Mouse (Mus musculus): Measurements from ENCODE around the gene Rora. TPM values are rescaled to one million over a fixed set of nuclear protein-coding genes. Genes with fewer than 3 reads are reported as not detected.

Gene Rora
- polyA plus RNA-seq, 1 experiment: 24.1 TPM

DNA sequence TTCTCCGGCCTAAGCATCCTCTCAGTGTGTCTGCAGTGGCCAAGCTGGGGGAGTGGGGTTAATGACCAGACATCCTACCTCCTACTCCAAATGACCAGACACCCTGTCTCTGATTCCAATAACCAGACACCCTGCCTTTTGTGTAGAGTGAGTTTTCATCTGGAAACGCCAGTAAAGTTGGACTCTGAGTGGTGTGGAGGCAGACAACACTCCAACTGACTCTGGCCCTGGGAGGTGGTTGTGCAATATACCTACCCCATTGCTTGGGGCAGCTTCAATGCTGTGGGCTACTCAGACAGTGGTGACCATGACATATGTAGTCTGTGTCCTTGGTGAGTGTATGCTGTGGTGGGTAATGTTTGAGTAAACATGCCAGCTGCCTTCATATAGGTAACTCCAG lies 645.9 kb downstream of the Rora start:
- Histone ChIP-seq H3K4me1 (ENCODE audit: control insufficient read depth, insufficient read depth, low read length) (peaks cover 5% of the 10 kb centered on the region), H3K27ac (ENCODE audit: control insufficient read depth, insufficient read depth, low read depth, low read length) (peak overlapping the region; percentile 21; the same call in 1 of the 2 replicates), H3K27me3 (ENCODE audit: control insufficient read depth, insufficient read depth, low read length) (no peaks in the 10 kb centered on the region), H3K36me3 (ENCODE audit: control insufficient read depth, insufficient read depth, low read length) (no peaks in the 10 kb centered on the region), H3K4me3 (ENCODE audit: control insufficient read depth, low read depth, low read length) (no peak overlapping the region)
- TF ChIP-seq CTCF (IDR thresholded peaks at IDR 0.05; ENCODE audit: control insufficient read depth, insufficient read depth, insufficient replicate concordance, low read depth, low read length): no peak
- no peak for TF ChIP-seq POLR2A (IDR thresholded peaks at IDR 0.05; ENCODE audit: control insufficient read depth, low read depth, low read length)

DNA sequence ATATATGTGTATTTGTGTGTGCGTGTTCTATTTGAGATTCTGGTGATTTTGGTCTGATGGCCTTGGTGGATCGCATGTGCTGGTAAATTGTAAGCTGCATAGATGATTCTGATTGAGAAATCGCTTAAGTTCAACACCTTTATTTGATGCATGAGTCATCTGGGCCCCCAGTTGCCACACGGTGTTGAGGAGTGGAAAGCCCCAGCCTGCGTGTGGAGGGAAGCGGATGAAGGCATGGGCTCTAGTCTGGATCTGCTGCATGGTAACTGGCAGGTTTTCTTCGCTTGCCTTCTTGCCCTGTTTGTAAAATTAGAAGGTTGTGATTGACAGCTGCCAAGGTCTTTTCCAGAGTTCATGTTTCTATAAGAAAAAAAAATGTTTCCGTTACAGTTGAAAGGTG lies 646.7 kb downstream of the Rora start:
- Histone ChIP-seq H3K27me3 (ENCODE audit: control insufficient read depth, insufficient read depth, low read length) (no peaks in the 10 kb centered on the region), H3K4me1 (ENCODE audit: control insufficient read depth, insufficient read depth, low read length) (peaks cover 5% of the 10 kb centered on the region), H3K36me3 (ENCODE audit: control insufficient read depth, insufficient read depth, low read length) (no peaks in the 10 kb centered on the region), H3K4me3 (ENCODE audit: control insufficient read depth, low read depth, low read length) (no peak overlapping the region), H3K27ac (ENCODE audit: control insufficient read depth, insufficient read depth, low read depth, low read length) (no peak overlapping the region)
- no peak for TF ChIP-seq POLR2A (IDR thresholded peaks at IDR 0.05; ENCODE audit: control insufficient read depth, low read depth, low read length)

DNA sequence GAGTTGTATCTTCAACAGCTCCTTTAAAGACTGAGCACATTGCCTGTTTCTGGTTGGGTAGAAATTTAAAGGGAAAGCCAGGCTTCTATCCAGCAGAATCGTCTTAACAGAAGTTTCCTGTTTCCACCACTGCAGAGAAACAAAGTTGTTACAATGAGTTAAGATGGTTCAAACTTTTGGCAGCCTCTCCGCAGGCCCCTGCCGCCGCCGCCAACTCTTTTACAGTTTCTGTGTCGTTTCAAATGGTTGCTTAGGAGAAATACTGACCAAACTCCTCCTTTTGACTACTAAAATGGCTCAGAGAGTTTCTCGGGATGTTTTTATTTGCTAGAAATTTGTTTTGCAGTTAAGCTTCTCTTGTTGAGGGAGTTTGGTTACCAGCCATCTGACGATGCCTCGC lies 647.9 kb downstream of the Rora start:
- no peak overlapping the region for H3K27ac ChIP-seq (ENCODE audit: control insufficient read depth, insufficient read depth, low read depth, low read length)
- no peak overlapping the region for H3K4me3 ChIP-seq (ENCODE audit: control insufficient read depth, low read depth, low read length)
- no peaks in the 10 kb centered on the region for H3K27me3 ChIP-seq (ENCODE audit: control insufficient read depth, insufficient read depth, low read length)
- peaks cover 5% of the 10 kb centered on the region for H3K4me1 ChIP-seq (ENCODE audit: control insufficient read depth, insufficient read depth, low read length)
- no peaks in the 10 kb centered on the region for H3K36me3 ChIP-seq (ENCODE audit: control insufficient read depth, insufficient read depth, low read length)
- TF ChIP-seq POLR2A (IDR thresholded peaks at IDR 0.05; ENCODE audit: control insufficient read depth, low read depth, low read length) (no peak), CTCF (IDR thresholded peaks at IDR 0.05; ENCODE audit: control insufficient read depth, insufficient read depth, insufficient replicate concordance, low read depth, low read length) (no peak)

- no peaks in the 10 kb centered on the region for H3K36me3 ChIP-seq (ENCODE audit: control insufficient read depth, insufficient read depth, low read length)
- H3K4me3 ChIP-seq (ENCODE audit: control insufficient read depth, low read depth, low read length): no peak overlapping the region
- peaks cover 5% of the 10 kb centered on the region for H3K4me1 ChIP-seq (ENCODE audit: control insufficient read depth, insufficient read depth, low read length)
- TF ChIP-seq POLR2A (IDR thresholded peaks at IDR 0.05; ENCODE audit: control insufficient read depth, low read depth, low read length) (no peak), CTCF (IDR thresholded peaks at IDR 0.05; ENCODE audit: control insufficient read depth, insufficient read depth, insufficient replicate concordance, low read depth, low read length) (no peak)
- H3K27ac ChIP-seq (ENCODE audit: control insufficient read depth, insufficient read depth, low read depth, low read length): no peak overlapping the region
- H3K27me3 ChIP-seq (ENCODE audit: control insufficient read depth, insufficient read depth, low read length): no peaks in the 10 kb centered on the region
Measured at GRCm38 (mm10) chr9:69301955-69302354, 648.4 kb downstream of the Rora start.

- H3K4me3 ChIP-seq (ENCODE audit: control insufficient read depth, low read depth, low read length): no peak overlapping the region
- H3K27ac ChIP-seq (ENCODE audit: control insufficient read depth, insufficient read depth, low read depth, low read length): no peak overlapping the region
- H3K4me1 ChIP-seq (ENCODE audit: control insufficient read depth, insufficient read depth, low read length): peaks cover 5% of the 10 kb centered on the region
- no peaks in the 10 kb centered on the region for H3K36me3 ChIP-seq (ENCODE audit: control insufficient read depth, insufficient read depth, low read length)
- no peaks in the 10 kb centered on the region for H3K27me3 ChIP-seq (ENCODE audit: control insufficient read depth, insufficient read depth, low read length)
- no peak for TF ChIP-seq POLR2A (IDR thresholded peaks at IDR 0.05; ENCODE audit: control insufficient read depth, low read depth, low read length)
- TF ChIP-seq CTCF (IDR thresholded peaks at IDR 0.05; ENCODE audit: control insufficient read depth, insufficient read depth, insufficient replicate concordance, low read depth, low read length): no peak
Measured at GRCm38 (mm10) chr9:69302846-69303245, 649.3 kb downstream of the Rora start.

- Histone ChIP-seq H3K36me3 (ENCODE audit: control insufficient read depth, insufficient read depth, low read length) (no peaks in the 10 kb centered on the region), H3K27me3 (ENCODE audit: control insufficient read depth, insufficient read depth, low read length) (no peaks in the 10 kb centered on the region), H3K4me1 (ENCODE audit: control insufficient read depth, insufficient read depth, low read length) (peaks cover 5% of the 10 kb centered on the region), H3K4me3 (ENCODE audit: control insufficient read depth, low read depth, low read length) (no peak overlapping the region), H3K27ac (ENCODE audit: control insufficient read depth, insufficient read depth, low read depth, low read length) (no peak overlapping the region)
- TF ChIP-seq CTCF (IDR thresholded peaks at IDR 0.05; ENCODE audit: control insufficient read depth, insufficient read depth, insufficient replicate concordance, low read depth, low read length): no peak
- no peak for TF ChIP-seq POLR2A (IDR thresholded peaks at IDR 0.05; ENCODE audit: control insufficient read depth, low read depth, low read length)
Measured at GRCm38 (mm10) chr9:69303346-69303944, 649.9 kb downstream of the Rora start.

DNA sequence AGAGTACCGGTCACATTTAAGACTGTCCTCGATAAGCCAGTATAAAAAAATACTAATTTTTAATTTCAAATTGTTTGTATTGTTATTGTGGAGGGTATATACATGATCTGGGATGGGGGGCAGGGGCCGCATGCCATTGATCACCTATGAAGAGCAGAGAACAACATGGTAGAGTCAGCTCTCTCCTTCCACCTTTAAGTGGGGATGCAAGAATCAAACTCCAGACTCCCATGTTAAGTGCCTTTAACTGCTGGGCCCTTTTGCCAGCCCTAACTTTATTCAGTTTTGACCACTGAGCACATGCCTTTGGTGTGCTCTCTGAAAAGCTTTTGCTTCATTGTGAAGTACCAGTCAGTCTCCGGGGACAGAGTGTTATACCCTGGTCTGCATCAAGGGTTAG lies 650.4 kb downstream of the Rora start:
- no peaks in the 10 kb centered on the region for H3K27me3 ChIP-seq (ENCODE audit: control insufficient read depth, insufficient read depth, low read length)
- H3K4me3 ChIP-seq (ENCODE audit: control insufficient read depth, low read depth, low read length): no peak overlapping the region
- no peaks in the 10 kb centered on the region for H3K36me3 ChIP-seq (ENCODE audit: control insufficient read depth, insufficient read depth, low read length)
- no peak overlapping the region for H3K27ac ChIP-seq (ENCODE audit: control insufficient read depth, insufficient read depth, low read depth, low read length)
- TF ChIP-seq POLR2A (IDR thresholded peaks at IDR 0.05; ENCODE audit: control insufficient read depth, low read depth, low read length) (no peak), CTCF (IDR thresholded peaks at IDR 0.05; ENCODE audit: control insufficient read depth, insufficient read depth, insufficient replicate concordance, low read depth, low read length) (no peak)
- H3K4me1 ChIP-seq (ENCODE audit: control insufficient read depth, insufficient read depth, low read length): peaks cover 5% of the 10 kb centered on the region

GRCm38 (mm10) chr9:69304492-69304891 lies 650.9 kb downstream of the Rora start:
- peaks cover 5% of the 10 kb centered on the region for H3K4me1 ChIP-seq (ENCODE audit: control insufficient read depth, insufficient read depth, low read length)
- H3K4me3 ChIP-seq (ENCODE audit: control insufficient read depth, low read depth, low read length): no peak overlapping the region
- no peaks in the 10 kb centered on the region for H3K36me3 ChIP-seq (ENCODE audit: control insufficient read depth, insufficient read depth, low read length)
- no peaks in the 10 kb centered on the region for H3K27me3 ChIP-seq (ENCODE audit: control insufficient read depth, insufficient read depth, low read length)
- H3K27ac ChIP-seq (ENCODE audit: control insufficient read depth, insufficient read depth, low read depth, low read length): no peak overlapping the region
- TF ChIP-seq CTCF (IDR thresholded peaks at IDR 0.05; ENCODE audit: control insufficient read depth, insufficient read depth, insufficient replicate concordance, low read depth, low read length): no peak
- TF ChIP-seq POLR2A (IDR thresholded peaks at IDR 0.05; ENCODE audit: control insufficient read depth, low read depth, low read length): no peak
